Comparison of ENCODE assay signal across 10 mouse cellular contexts in genomic region chr9:58220218-58220903, GRCm38 (mm10). TPM values are rescaled to one million over a fixed set of nuclear protein-coding genes. Genes with fewer than 3 reads are reported as not detected.
DNase-seq lines count a peak whose midpoint lies in the region; ATAC-seq and TF ChIP-seq lines count a peak whose summit lies in the region.
"Had no signal": no experiment of that assay in that cellular context is flagged by ENCODE, and none has a peak within 500 bp of the region (broad histone marks: within the 10 kb centered on the region; RNA-seq: fewer than 3 reads in every experiment).

No protein-coding gene starts in this region.

- TF ChIP-seq CTCF in cerebellum, adult 2 months (IDR thresholded peaks at IDR 0.05; ENCODE audit: borderline replicate concordance, insufficient read depth, low read depth, low read length), result peak; percentile 75; the same call in 1 of the 2 replicates

- ATAC-seq in forebrain, embryonic 14.5 days, result no peak
- no peak for ATAC-seq in forebrain, embryonic 12.5 days (ENCODE audit: low FRiP score)
- ATAC-seq in kidney, embryonic 14.5 days (ENCODE audit: low FRiP score, low TSS enrichment), result 0 out of 2 replicates have a peak, but pooled peaks have one; percentile 25

- H3K36me3 ChIP-seq in forebrain, embryonic 14.5 days (ENCODE audit: control insufficient read depth, insufficient read depth, low read length), result no peaks in the 10 kb centered on the region
- peaks cover 10% of the 10 kb centered on the region; the same call in 1 of the 2 replicates for H3K36me3 ChIP-seq in forebrain, embryonic 12.5 days (replicated peaks)
- peaks cover 32% of the 10 kb centered on the region for H3K36me3 ChIP-seq in kidney, embryonic 14.5 days (ENCODE audit: control insufficient read depth, insufficient read depth, low read length)
- H3K36me3 ChIP-seq in heart, embryonic 10.5 days, result peaks cover 52% of the 10 kb centered on the region
- H3K36me3 ChIP-seq: hindbrain, embryonic 15.5 days; neural tube, embryonic 13.5 days had no signal

- H3K27me3 ChIP-seq in forebrain, embryonic 14.5 days (replicated peaks; ENCODE audit: control insufficient read depth, insufficient read depth, low read length), result no peaks in the 10 kb centered on the region
- no peaks in the 10 kb centered on the region for H3K27me3 ChIP-seq in forebrain, embryonic 12.5 days
- H3K27me3 ChIP-seq in cerebellum, adult 2 months (ENCODE audit: control insufficient read depth, insufficient read depth, low read length), result no peaks in the 10 kb centered on the region
- no peaks in the 10 kb centered on the region for H3K27me3 ChIP-seq in kidney, embryonic 14.5 days (ENCODE audit: control insufficient read depth, insufficient read depth, low read length)
- H3K27me3 ChIP-seq in heart, embryonic 10.5 days (ENCODE audit: insufficient read depth, poor library complexity, severe bottlenecking), result no peaks in the 10 kb centered on the region
- H3K27me3 ChIP-seq: hindbrain, embryonic 15.5 days; neural tube, embryonic 13.5 days had no signal

- no peak overlapping the region for H3K4me3 ChIP-seq in forebrain, embryonic 14.5 days (ENCODE audit: low read depth, low read length)
- no peak overlapping the region for H3K4me3 ChIP-seq in forebrain, embryonic 12.5 days (replicated peaks)
- no peak overlapping the region for H3K4me3 ChIP-seq in cerebellum, adult 2 months (replicated peaks; ENCODE audit: insufficient read depth, low read depth, low read length)
- no peak overlapping the region for H3K4me3 ChIP-seq in kidney, embryonic 14.5 days (ENCODE audit: low read length)
- no peak overlapping the region for H3K4me3 ChIP-seq in heart, embryonic 10.5 days
- H3K4me3 ChIP-seq: hindbrain, embryonic 15.5 days; neural tube, embryonic 13.5 days had no signal

- H3K9ac ChIP-seq in forebrain, embryonic 14.5 days (ENCODE audit: low read length), result no peak overlapping the region
- H3K9ac ChIP-seq in forebrain, embryonic 12.5 days, result no peak overlapping the region
- H3K9ac ChIP-seq in kidney, embryonic 14.5 days (ENCODE audit: low read depth, low read length), result no peak overlapping the region
- H3K9ac ChIP-seq: hindbrain, embryonic 15.5 days; neural tube, embryonic 13.5 days had no signal

- no peaks in the 10 kb centered on the region for H3K9me3 ChIP-seq in forebrain, embryonic 14.5 days (replicated peaks; ENCODE audit: control insufficient read depth, low read length)
- H3K9me3 ChIP-seq in forebrain, embryonic 12.5 days, result no peaks in the 10 kb centered on the region
- no peaks in the 10 kb centered on the region for H3K9me3 ChIP-seq in kidney, embryonic 14.5 days (ENCODE audit: control insufficient read depth, low read length)
- H3K9me3 ChIP-seq in heart, embryonic 10.5 days, result no peaks in the 10 kb centered on the region
- H3K9me3 ChIP-seq: hindbrain, embryonic 15.5 days; neural tube, embryonic 13.5 days had no signal

- 72% methylated on average over 24 of the region's 24 CpGs for WGBS in forebrain, embryonic 14.5 days
- 75% methylated on average over 24 of the region's 24 CpGs for WGBS in forebrain, embryonic 12.5 days
- whole genome bisulfite sequencing in cerebellum, adult 2 months, result 65% methylated on average over 24 of the region's 24 CpGs
- 72% methylated on average over 24 of the region's 24 CpGs for WGBS in kidney, embryonic 14.5 days
- 69% methylated on average over 24 of the region's 24 CpGs for WGBS in heart, embryonic 10.5 days

- H3K4me2 ChIP-seq in forebrain, embryonic 14.5 days (ENCODE audit: low read length), result no peak overlapping the region
- no peak overlapping the region for H3K4me2 ChIP-seq in forebrain, embryonic 12.5 days
- H3K4me2 ChIP-seq in kidney, embryonic 14.5 days (replicated peaks; ENCODE audit: low read depth, low read length), result no peak overlapping the region
- H3K4me2 ChIP-seq: hindbrain, embryonic 15.5 days; neural tube, embryonic 13.5 days had no signal

- no peak for TF ChIP-seq POLR2A in cerebellum, adult 2 months (IDR thresholded peaks at IDR 0.05; ENCODE audit: borderline replicate concordance, insufficient read depth, low read length)

- peak; percentile 58 for DNase-seq in forebrain, embryonic 14.5 days (ENCODE audit: low spot score)
- DNase-seq in ovary, postnatal 36 days (ENCODE audit: low spot score), result peak; percentile 22
- DNase-seq in ovary, postnatal 10 days (ENCODE audit: low spot score), result no peak
- peak; percentile 37 to 39 for DNase-seq in cerebellum, adult 2 months
- DNase-seq in mesoderm, embryonic 11.5 days (ENCODE audit: low read depth, low spot score), result peak; percentile 48
- no peak for DNase-seq in heart, embryonic 10.5 days (ENCODE audit: low spot score)

- H3K27ac ChIP-seq in forebrain, embryonic 14.5 days (ENCODE audit: low read depth, low read length), result no peak overlapping the region
- no peak overlapping the region for H3K27ac ChIP-seq in forebrain, embryonic 12.5 days
- no peak overlapping the region for H3K27ac ChIP-seq in cerebellum, adult 2 months (ENCODE audit: insufficient read depth, low read length)
- no peak overlapping the region for H3K27ac ChIP-seq in kidney, embryonic 14.5 days (ENCODE audit: low read depth, low read length)
- no peak overlapping the region for H3K27ac ChIP-seq in heart, embryonic 10.5 days
- H3K27ac ChIP-seq: hindbrain, embryonic 15.5 days; neural tube, embryonic 13.5 days had no signal

- H3K4me1 ChIP-seq in forebrain, embryonic 14.5 days (ENCODE audit: control insufficient read depth, insufficient read depth, low read length), result no peaks in the 10 kb centered on the region
- H3K4me1 ChIP-seq in forebrain, embryonic 12.5 days, result 0 out of 2 replicates have a peak, but pooled peaks cover 8% of the 10 kb centered on the region
- no peaks in the 10 kb centered on the region for H3K4me1 ChIP-seq in cerebellum, adult 2 months (ENCODE audit: control insufficient read depth, insufficient read depth, low read length)
- no peaks in the 10 kb centered on the region for H3K4me1 ChIP-seq in kidney, embryonic 14.5 days (ENCODE audit: control insufficient read depth, insufficient read depth, low read length)
- H3K4me1 ChIP-seq in heart, embryonic 10.5 days, result 0 out of 2 replicates have a peak, but pooled peaks cover 16% of the 10 kb centered on the region
- H3K4me1 ChIP-seq: hindbrain, embryonic 15.5 days; neural tube, embryonic 13.5 days had no signal

RNA-seq across cellular contexts. Expression of gene Islr2, which starts 16.2 kb away (rescaled TPM):
- polyA plus RNA-seq in forebrain, embryonic 14.5 days (2014; fragmentation: Nextera tagmentation; extraction: Ambion mirVana), result 118 and 123 TPM in 2 replicates
- 52.3 and 60.8 TPM in 2 replicates for polyA plus RNA-seq in forebrain, embryonic 12.5 days (2016; fragmentation: Nextera tagmentation; extraction: Ambion mirVana)
- polyA plus RNA-seq in cerebellum, adult 2 months (2012; rRNA removed), result 1.1 and 1.6 TPM in 2 replicates
- 0.12 and 0.23 TPM in 2 replicates for polyA plus RNA-seq in kidney, embryonic 14.5 days (2014; fragmentation: Nextera tagmentation; extraction: Ambion mirVana)
- not detected in 2 replicates for polyA plus RNA-seq in heart, embryonic 10.5 days (2016; fragmentation: Nextera tagmentation; extraction: Ambion mirVana)

RNA-seq across cellular contexts. Expression of gene Islr, which starts 16.3 kb away (rescaled TPM):
- 13.5 and 20.1 TPM in 2 replicates for polyA plus RNA-seq in forebrain, embryonic 14.5 days (2014; fragmentation: Nextera tagmentation; extraction: Ambion mirVana)
- polyA plus RNA-seq in forebrain, embryonic 12.5 days (2016; fragmentation: Nextera tagmentation; extraction: Ambion mirVana), result 16.4 and 17.9 TPM in 2 replicates
- polyA plus RNA-seq in cerebellum, adult 2 months (2012; rRNA removed), result 6.4 and 12.2 TPM in 2 replicates
- 47.4 and 48.6 TPM in 2 replicates for polyA plus RNA-seq in kidney, embryonic 14.5 days (2014; fragmentation: Nextera tagmentation; extraction: Ambion mirVana)
- 3.0 and 10.4 TPM in 2 replicates for polyA plus RNA-seq in heart, embryonic 10.5 days (2016; fragmentation: Nextera tagmentation; extraction: Ambion mirVana)

RNA-seq across cellular contexts. Expression of gene Pml, which starts 29.2 kb away (rescaled TPM):
- 5.3 and 6.0 TPM in 2 replicates for polyA plus RNA-seq in forebrain, embryonic 14.5 days (2014; fragmentation: Nextera tagmentation; extraction: Ambion mirVana)
- polyA plus RNA-seq in forebrain, embryonic 12.5 days (2016; fragmentation: Nextera tagmentation; extraction: Ambion mirVana), result 11.1 TPM in 2 replicates
- 9.9 and 12.2 TPM in 2 replicates for polyA plus RNA-seq in cerebellum, adult 2 months (2012; rRNA removed)
- polyA plus RNA-seq in kidney, embryonic 14.5 days (2014; fragmentation: Nextera tagmentation; extraction: Ambion mirVana), result 13.5 and 25.0 TPM in 2 replicates
- polyA plus RNA-seq in heart, embryonic 10.5 days (2016; fragmentation: Nextera tagmentation; extraction: Ambion mirVana), result 14.7 and 17.6 TPM in 2 replicates

RNA-seq across cellular contexts. Expression of gene Stoml1, which starts 32.6 kb away (rescaled TPM):
- polyA plus RNA-seq in forebrain, embryonic 14.5 days (2014; fragmentation: Nextera tagmentation; extraction: Ambion mirVana), result 75.1 and 81.1 TPM in 2 replicates
- polyA plus RNA-seq in forebrain, embryonic 12.5 days (2016; fragmentation: Nextera tagmentation; extraction: Ambion mirVana), result 52.2 and 53.3 TPM in 2 replicates
- 98.3 and 99.1 TPM in 2 replicates for polyA plus RNA-seq in cerebellum, adult 2 months (2012; rRNA removed)
- polyA plus RNA-seq in kidney, embryonic 14.5 days (2014; fragmentation: Nextera tagmentation; extraction: Ambion mirVana), result 22.3 and 29.8 TPM in 2 replicates
- polyA plus RNA-seq in heart, embryonic 10.5 days (2016; fragmentation: Nextera tagmentation; extraction: Ambion mirVana), result 24.2 and 27.0 TPM in 2 replicates

Comparison
In these comparisons a context has a peak if more than half of its experiments do, and no peak if none do; other contexts are left out.
1. DNase-seq: peak in forebrain, embryonic 14.5 days (single experiment), ovary, postnatal 36 days (single experiment), cerebellum, adult 2 months (2 of 2) and mesoderm, embryonic 11.5 days (single experiment); none in ovary, postnatal 10 days (single experiment) and heart, embryonic 10.5 days (single experiment).
2. RNA of gene Islr2, which starts 16.2 kb away (polyA plus RNA-seq): 118 to 123 TPM in forebrain, embryonic 14.5 days and 52.3 to 60.8 TPM in forebrain, embryonic 12.5 days; 1.1 to 1.6 TPM in cerebellum, adult 2 months, 0.12 to 0.23 TPM in kidney, embryonic 14.5 days and not detected in heart, embryonic 10.5 days; every median in the first group is over 10 times any median in the second.